Mouse (Mus musculus): ENCODE measurements at regions not wholly inside any gene's neighbourhood (a gene's known extent, or its start where the extent isn't known, plus 50 kb on each side); places are given as distances from the start of the nearest gene placed in this dataset.
A peak's percentile ranks its signal among the peaks of the same experiment; 100 is the strongest.
"Not testable (repeated sequence)": the region's sequence is repeated elsewhere in the genome, so short reads cannot be mapped to it uniquely, and the experiment has no call there.

DNA sequence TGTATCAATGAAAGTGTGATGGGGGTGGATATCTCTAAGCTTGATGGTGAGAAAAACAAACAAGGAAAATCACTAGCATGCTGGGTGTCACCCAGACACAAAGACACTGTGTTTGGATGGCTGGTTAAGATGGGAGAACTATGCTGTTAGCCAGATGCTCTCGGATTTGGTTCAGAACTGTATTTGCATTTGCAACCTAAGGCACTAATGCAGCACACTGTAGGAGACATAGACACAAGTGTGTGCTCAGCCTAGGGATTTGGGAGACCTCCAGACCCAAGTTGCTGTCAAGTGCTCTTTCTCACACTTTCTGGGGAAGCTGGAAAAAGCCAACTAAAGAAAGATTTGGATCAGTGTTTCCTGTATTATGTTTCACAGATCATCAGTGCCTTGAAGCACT, 173.1 kb upstream of the Prkcq start:
- DNase-seq = no peak

- DNase-seq = no peak
These were observed 172.7 kb upstream of the Prkcq start for GRCm38 (mm10) chr2:10999217-10999618.

- no peak for DNase-seq
These were observed 166.1 kb upstream of the Prkcq start for GRCm38 (mm10) chr2:11005806-11006205.

- no peak for DNase-seq
These were observed 160.6 kb upstream of the Prkcq start for GRCm38 (mm10) chr2:11011041-11011962.

GRCm38 (mm10) chr2:11012312-11012860, 159.5 kb upstream of the Prkcq start:
- DNase-seq = no peak

DNA sequence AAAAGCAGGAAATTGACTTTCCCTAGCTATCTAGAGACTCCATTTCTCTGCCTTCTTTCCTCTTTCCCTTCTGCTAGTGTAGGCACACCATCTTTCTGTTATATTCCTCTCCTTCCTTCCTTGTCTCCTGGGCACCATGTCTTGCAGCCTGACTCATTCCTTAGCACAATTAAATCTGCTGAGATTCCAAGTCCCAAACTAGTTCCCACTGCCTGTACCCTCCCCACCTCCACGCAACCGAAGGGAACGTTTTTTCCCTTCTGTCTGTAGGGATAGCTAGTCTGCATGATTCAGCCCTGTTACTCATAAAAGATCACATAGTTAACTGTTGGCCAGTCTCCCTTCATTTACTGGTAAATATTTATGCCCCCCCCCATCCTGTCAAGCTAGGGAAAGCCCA, 158.8 kb upstream of the Prkcq start:
- no peak for DNase-seq

DNA sequence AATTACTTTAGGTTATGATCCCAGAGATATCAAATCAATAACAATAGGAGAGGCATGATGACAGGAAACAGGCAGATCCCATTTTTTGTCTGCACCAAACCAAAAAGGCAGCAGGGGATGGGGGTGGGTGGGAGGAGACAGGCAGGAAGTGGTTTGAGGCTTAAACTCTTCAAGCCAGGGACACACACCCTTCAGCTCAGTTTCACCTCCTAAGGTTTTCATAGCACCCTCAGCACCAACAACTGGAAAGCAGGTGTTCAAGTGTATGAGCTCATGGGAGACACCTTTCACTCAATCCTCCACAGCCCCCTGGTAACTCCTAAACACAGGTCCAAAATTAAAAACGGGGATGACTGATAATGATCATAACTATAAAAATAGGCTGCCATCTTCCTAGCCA, 155.5 kb upstream of the Prkcq start:
- DNase-seq = no peak

DNA sequence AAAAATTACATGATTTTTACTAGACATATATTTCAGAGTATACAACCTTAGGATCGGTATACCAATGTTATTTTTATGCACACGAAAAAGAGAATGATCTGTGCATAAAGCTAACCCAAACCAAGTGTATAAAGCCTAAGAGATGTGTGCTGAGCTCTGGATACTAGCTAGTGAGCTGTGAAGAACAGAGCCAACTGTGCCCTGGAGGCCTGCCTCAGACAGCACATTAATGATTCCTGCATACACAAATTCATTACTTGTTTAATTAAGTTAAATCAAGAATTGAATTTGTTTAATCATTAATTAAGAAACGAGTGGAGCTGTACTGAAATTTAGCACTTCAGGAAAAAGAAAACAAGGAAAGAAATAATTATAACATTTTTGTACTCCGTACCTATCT, 139.0 kb upstream of the Prkcq start:
- DNase-seq = no peak

DNA sequence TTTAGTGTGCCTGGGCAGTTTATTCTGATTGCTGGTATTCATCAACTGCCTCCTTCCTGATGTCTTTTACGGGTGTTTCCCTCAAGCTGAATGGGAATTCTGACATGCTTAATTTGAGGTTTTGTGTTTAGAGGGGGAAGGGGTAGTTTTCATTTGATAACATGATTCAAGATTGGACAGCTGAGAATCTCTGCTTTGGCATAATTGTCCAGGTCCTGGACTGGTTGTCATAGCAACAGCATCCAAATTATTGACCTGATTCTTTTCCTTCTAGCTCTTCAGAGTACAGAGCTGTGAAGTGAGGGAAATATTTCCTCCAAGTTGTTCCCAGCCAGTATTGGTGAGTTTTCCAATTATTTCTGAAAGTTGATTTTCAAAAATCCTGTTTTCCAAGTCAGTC, 137.7 kb upstream of the Prkcq start:
- no peak for DNase-seq

DNA sequence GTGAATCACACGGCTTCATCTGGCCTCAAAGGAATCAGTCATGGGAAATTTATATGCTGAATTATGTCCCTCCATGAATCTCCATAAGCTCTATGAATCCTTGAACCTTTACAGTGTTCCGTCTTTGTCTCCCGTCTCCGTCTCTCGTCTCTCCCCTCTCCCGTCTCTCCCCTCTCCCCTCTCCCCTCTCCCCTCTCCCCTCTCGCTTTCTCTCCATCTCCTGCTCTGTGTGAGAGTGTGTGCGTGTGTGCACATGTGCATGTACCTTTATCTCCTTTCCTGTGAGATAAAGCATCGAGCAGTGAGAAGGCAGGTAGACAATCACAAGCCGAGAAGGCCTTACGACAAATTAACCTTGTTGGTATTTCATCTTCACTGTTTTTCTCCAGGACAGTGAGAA, 134.6 kb upstream of the Prkcq start:
- DNase-seq = no peak

DNA sequence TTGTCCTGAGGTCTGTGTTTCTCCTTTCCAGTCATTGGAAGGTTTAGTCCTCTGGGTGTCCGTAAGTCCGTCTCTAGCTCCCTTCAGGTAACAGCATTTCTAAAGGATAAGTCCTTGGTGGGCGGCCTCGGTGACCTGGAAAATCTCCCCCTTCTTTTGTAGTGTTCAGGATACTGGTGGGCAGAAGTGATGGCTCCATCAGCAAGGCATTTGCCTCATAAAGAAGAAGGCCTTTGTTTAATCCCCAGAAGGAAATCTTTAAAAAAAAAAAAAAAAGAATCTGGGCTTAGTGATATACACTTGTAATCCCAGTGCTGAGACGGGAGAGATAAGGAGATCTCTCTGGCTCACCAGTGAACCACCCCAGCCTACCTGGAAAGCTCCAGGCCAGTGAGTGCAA, 133.5 kb upstream of the Prkcq start:
- no peak for DNase-seq

- DNase-seq = no peak
These were observed 131.9 kb upstream of the Prkcq start for GRCm38 (mm10) chr2:11040005-11040404.

DNA sequence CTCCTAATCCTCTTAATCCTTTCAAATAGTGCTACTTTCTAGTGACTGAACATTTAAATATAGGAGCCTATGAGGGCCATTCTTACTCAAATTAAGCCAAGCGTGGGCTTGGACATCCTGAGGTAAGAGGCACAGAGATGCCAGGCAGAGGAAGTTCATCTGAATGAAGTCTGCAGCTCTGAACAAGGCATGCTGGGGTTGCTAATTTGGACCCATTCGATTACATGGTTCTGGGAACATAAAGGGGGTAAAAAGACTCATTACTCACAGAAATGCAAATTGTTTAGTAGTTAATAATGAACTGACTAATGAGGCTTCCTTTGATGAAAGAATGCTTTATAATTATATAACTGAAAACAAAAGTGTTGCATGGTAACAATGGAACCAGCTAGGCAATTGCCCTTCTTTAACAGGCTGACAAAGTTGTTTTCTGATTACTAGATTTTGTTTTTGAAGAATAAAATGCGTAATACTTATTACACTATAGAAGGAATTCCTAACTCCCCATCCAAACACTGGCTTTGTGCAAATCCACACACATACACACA, 127.1 kb upstream of the Prkcq start:
- no peak for DNase-seq

DNA sequence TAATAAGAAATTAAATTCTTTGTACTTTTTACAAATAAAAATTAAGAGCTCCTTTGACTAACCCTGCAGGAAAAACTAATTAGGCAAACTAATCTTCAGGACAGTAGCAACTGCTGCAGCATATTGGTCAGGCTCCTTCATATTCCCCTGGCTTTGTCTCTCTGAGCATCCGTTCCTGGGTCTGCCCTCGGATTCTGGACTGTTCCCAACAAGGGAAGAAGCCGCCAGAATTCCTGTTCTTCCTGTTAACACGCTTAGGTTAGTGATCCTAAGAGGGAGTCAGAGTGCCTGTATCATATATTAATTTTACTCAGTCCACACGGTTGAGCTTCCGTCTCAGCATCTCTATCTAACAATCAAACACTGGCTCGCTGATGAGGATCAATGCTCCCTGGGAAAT, 120.3 kb upstream of the Prkcq start:
- DNase-seq = no peak

GRCm38 (mm10) chr2:11059731-11060425, 112.0 kb upstream of the Prkcq start:
- peak; percentile 16 to 64 for DNase-seq

DNA sequence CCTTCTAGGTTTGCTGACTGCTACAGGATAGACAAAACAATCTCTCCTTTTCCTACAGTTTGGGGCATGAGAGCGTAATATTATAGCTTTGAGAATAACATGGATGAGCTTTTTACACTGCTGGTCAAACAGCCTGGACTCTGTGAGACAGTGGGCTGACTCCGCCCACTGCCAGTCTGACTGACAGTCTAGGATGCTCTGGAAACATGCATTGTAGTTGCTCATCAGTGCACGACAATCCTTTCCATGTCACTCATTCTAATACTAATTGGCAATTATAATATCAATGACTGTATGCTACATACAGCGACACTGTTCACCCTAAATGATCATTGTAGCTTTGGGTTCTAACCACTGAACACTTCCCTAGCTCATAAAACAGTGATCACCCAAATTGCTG, 104.5 kb upstream of the Prkcq start:
- DNase-seq = no peak

GRCm38 (mm10) chr2:11083536-11083935, 88.4 kb upstream of the Prkcq start:
- no peak for DNase-seq

DNA sequence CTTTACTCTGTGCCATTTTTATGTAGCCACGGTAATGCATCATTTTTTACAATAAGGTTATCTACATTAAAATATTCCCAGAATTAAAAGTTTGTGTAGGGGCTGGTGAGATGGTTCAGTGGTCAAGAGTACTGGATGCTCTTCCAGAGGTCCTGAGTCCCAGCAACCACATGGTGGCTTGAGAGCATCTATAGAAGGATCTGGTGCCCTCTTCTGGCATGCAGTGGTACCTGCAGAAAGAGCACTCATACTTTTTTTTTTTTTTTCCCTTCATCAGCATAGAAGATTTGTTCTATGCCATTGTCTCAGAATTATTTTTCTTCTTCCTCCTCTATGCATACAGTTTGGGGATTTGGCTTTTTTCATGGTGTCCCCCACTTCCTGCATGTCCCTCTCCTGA, 84.9 kb upstream of the Prkcq start:
- no peak for DNase-seq

DNA sequence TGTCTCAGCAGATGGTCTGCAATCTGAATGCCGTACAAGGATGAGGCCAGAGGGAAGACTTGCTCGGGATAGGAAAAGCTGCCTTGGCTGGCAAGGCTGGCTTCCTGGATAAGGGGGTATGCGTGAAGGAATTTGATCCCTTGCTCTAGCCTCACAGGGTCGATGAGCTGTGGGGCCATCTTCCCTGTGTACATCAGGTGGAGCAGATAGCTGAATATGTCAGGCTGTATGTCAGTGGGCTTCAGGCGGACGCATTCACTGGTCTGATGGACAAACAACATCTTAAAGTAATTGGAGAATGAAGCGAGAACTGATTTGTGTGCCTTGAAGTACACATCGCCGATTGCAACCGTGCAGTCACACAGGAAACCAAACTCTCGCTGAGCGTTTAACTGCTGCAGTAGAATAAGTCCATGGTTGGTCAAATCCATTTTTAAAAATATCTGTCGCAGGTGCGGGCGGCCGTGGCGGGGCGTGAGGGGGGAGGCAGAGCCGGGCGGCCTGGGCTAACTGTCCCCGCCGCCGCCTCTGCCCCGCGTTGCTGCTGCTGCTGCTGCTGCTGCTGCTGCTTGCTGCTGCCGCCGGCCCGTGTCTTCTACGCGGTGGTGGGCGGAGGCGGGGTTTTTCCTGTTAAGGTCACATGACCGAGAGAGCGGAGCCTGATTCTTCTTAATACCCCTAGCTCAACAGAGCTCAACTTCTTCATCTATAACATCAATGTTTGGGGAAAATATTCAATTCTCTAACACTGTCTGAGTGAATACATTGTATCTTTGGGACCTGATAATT, 71.9 kb upstream of the Prkcq start:
- DNase-seq = not testable (repeated sequence)

DNA sequence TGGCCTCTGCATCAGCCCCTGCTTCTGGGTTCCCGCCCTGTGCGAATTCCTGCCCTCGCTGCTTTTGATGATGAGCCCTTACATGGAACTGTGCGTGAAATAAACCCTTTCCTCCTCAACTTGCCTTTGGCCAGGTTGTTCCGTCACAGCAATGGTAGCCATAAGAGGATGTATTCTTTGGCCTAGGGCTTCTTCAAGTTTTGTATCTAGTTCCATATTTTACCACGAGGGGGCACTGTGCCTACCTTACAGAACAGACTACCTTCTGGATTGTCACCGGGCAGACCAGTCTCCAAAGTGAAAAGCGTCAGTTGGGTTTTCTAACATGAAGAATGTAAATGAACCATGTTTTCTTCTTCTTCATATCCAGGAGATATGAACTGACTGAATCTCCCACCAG, 58.7 kb upstream of the Prkcq start:
- peak; percentile 25 to 69 for DNase-seq

- DNase-seq = no peak
These were observed 53.3 kb upstream of the Prkcq start for GRCm38 (mm10) chr2:11118625-11119024.

DNA sequence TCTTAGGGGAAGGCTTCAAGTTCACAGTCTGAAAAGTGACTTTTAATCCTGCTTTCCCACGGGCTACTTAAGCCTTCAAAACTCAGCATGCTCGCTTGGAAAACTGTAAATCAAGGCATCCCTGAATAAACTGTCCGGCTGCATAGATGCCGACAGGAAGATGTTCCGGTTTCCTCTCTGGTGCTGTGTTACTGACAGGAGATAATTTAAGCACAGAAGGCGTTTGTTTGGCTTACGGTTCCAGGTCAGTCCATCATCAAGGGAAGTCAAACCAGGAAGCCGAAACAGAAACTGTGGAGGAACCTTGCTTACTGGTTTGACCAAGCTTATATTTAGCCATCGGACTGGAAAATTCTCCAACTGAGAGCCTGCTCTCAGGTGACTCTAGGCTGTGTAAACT, 52.6 kb upstream of the Prkcq start:
- no peak for DNase-seq
